Mouse (Mus musculus) ES-Bruce4 (cell line): ENCODE measurements around the gene Grip1.

Experiments
- CTCF ChIP-seq: IDR thresholded peaks from one replicate; pipeline ENCODE4 v1.8.1; 2011; ENCODE audit warnings: low read depth, low read length
- POLR2A ChIP-seq: IDR thresholded peaks from one replicate; pipeline ENCODE4 v1.8.1; 2011; ENCODE audit warnings: low read length; ENCODE audit not compliant: insufficient read depth

DNA sequence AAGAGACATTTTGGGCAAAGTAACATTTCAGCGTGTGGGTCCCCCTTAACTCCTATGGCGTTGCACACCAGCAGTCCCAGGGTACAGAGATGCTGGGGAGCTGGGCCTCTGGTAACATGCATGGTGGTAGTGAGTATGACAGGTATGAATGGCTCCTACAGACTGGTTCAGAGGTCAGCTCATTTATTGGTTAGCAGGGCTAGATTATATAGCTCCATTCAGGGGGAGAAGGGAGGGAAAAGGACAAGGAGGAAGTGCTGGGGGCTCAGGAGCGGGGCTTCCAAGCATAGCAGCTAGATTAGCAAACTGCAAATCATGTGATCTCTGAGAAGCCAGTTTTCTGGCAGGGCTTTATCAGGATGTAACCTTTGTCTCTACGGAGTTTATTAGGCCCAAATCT, 544.8 kb downstream of the Grip1 start:
- TF ChIP-seq POLR2A (no peak), CTCF (no peak)
